Mouse (Mus musculus) thymus, adult 2 months (tissue): Measurements from ENCODE around the gene Fam221a. TPM values are rescaled to one million over a fixed set of nuclear protein-coding genes. Genes with fewer than 3 reads are reported as not detected.
A peak's percentile ranks its signal among the peaks of the same experiment; 100 is the strongest.

Experiments
- DNase-seq: peaks from one replicate; pipeline ENCODE4 v3.0.0; 2021
- H3K27ac ChIP-seq: fragments of 200-500 bp; 2 replicates; pipeline ENCODE4 v1.5.1; 2012; ENCODE audit warnings: low read length, control low read depth; ENCODE audit not compliant: control insufficient read depth, insufficient read depth
- H3K27me3 ChIP-seq: fragments of 200-500 bp; 2 replicates; pipeline ENCODE4 v1.6.1; 2012; ENCODE audit warnings: mild to moderate bottlenecking, low read length, moderate library complexity, mixed read lengths; ENCODE audit not compliant: control insufficient read depth, insufficient read depth
- H3K36me3 ChIP-seq: fragments of 200-500 bp; 2 replicates; pipeline ENCODE4 v1.6.1; 2012; ENCODE audit warnings: mild to moderate bottlenecking, low read length, moderate library complexity; ENCODE audit not compliant: control insufficient read depth, insufficient read depth
- H3K4me1 ChIP-seq: fragments of 200-500 bp; replicated peaks from 2 replicates; pipeline ENCODE4 v1.6.1; 2012; ENCODE audit warnings: low read length; ENCODE audit not compliant: control insufficient read depth, insufficient read depth
- H3K4me3 ChIP-seq: fragments of 200-500 bp; 2 replicates; pipeline ENCODE4 v1.5.1; 2012; ENCODE audit warnings: mild to moderate bottlenecking, low read length, control low read depth, moderate library complexity; ENCODE audit not compliant: control insufficient read depth, insufficient read depth
- CTCF ChIP-seq: fragments of 200-500 bp; IDR thresholded peaks from 2 replicates; pipeline ENCODE4 v1.5.1; 2012; ENCODE audit warnings: mild to moderate bottlenecking, control low read depth, low read length, moderate library complexity, borderline replicate concordance; ENCODE audit not compliant: control insufficient read depth, poor library complexity, insufficient read depth; ENCODE audit errors: extremely low read depth
- POLR2A ChIP-seq: fragments of 200-500 bp; IDR thresholded peaks from 2 replicates; pipeline ENCODE4 v1.6.1; 2012; ENCODE audit warnings: mild to moderate bottlenecking, low read length, control low read depth, moderate library complexity; ENCODE audit not compliant: control insufficient read depth, poor library complexity, insufficient read depth; ENCODE audit errors: extremely low read depth
- WGBS: fragments of 180-500 bp; shearing (Covaris S2); methylation state at CpG from one replicate; pipeline ENCODE4 v1.1.7; 2018; 5-methylcytosine and 5-hydroxymethylcytosine counted together
- polyA plus RNA-seq: library from polyadenylated mRNA; depleted of rRNA; stranded (reverse); fragments of >200 nt; gene quantifications from 2 replicates; pipeline ENCODE4 v1.2.3, GENCODE M21; 2012; rRNA removed

Gene Fam221a
- polyA plus RNA-seq: 8.4 and 10.5 TPM in 2 replicates

DNA sequence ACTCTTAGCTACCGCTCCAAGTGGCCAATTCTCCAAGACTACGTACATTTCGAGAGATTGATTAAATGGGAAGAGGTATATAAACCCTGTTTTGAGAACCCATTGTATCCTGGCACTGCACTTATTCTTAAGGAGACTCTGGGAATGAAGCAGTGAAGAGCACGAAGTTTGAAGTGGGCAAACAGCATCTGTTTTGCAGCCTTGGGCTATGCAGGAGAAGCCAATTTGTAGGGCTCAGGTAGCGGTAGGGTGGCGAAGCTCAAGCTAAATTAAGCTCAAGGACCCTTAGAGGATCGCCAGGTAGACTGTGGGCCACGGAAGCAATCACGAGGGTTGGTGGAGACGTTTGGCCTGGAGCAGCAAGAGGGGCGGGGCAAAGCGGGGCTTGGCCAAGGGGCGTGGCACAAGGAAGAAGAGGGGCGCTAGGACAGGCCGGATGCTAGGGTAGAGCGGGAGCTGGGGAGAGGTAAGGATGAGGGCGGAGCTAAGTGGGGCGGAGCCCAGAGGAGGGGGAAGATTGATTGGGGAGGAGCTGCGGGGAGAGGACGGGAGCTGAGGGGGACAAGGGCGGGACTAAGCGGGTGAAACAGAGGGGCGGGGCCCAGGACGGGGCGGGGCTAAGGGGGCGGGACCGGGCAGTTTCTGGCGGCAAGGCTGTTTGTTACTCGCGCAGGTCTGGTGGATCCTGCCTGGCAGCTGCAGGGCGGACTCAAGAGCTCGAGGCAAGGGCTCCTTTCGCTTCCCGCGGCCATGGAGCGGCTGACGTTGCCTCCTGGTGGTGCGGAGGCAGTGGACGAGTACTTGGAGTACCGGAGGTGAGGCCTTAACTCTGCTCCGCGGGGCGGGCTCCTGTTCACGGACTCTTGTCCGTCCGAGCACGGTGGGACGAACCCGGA is at the start of gene Fam221a:
Gene Fam221a, plus strand, starts transcription at position 581 of the 896 bp plus-strand sequence.
- Histone ChIP-seq H3K36me3 (no peaks in the 10 kb centered on the region), H3K27me3 (no peaks in the 10 kb centered on the region), H3K27ac (peak within 1 kb of the TSS; percentile 13; the same call in 1 of the 2 replicates), H3K4me3 (peak within 1 kb of the TSS; percentile 59), H3K4me1 (peaks cover 7% of the 10 kb centered on the region)
- TF ChIP-seq CTCF (0 out of 2 replicates have a peak, but pooled peaks have one; percentile 39), POLR2A (peak; percentile 37; the same call in 1 of the 2 replicates)
- 6% methylated on average over 48 of the region's 49 CpGs for WGBS
- DNase-seq: peak; percentile 96

DNA sequence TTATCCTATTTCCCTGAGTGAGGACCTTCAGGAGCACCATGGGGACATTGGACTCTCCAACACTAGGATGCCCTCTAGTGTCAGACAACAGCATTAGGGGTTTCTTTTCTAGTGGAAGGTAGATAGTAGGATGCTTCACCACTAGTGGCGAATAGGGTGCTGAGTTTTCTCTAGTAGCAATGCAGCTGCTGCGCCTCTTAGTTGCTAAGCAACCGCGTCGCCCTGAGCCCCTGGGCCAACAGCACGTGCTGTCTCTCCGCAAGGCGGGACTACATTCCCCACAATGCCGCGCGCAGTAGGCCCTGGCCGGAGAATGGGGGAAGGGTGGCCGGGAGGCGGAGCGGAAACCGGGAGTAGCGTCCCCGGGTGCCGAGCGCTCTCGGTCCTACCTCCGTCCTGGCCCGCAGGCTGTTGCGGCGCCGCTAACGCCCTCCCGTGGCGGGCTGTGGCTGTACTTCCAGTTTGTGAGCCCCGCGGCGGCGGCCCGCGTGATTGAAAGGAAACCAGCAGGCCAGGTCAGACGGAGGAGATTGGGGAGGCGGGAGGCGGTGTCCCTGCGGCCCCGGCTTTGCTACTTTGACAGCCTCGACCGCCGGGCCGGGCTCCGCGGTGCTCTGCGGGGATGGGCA is 48.5 kb upstream of the Fam221a start, which contains the start of gene Ccdc126:
Gene Ccdc126, plus strand, starts transcription at position 309 of the 629 bp plus-strand sequence.
- H3K36me3 ChIP-seq: no peaks in the 10 kb centered on the region
- peak; percentile 99 for DNase-seq
- H3K27ac ChIP-seq: no peak within 1 kb of the TSS
- TF ChIP-seq CTCF: peak; percentile 70; the same call in 1 of the 2 replicates
- TF ChIP-seq POLR2A: peak; percentile 37; the same call in 1 of the 2 replicates
- WGBS: under 1% methylated on average over 47 of the region's 47 CpGs
- H3K4me3 ChIP-seq: peak within 1 kb of the TSS; percentile 66
- H3K27me3 ChIP-seq: no peaks in the 10 kb centered on the region
- H3K4me1 ChIP-seq: peaks cover 6% of the 10 kb centered on the region; the same call in 1 of the 2 replicates

DNA sequence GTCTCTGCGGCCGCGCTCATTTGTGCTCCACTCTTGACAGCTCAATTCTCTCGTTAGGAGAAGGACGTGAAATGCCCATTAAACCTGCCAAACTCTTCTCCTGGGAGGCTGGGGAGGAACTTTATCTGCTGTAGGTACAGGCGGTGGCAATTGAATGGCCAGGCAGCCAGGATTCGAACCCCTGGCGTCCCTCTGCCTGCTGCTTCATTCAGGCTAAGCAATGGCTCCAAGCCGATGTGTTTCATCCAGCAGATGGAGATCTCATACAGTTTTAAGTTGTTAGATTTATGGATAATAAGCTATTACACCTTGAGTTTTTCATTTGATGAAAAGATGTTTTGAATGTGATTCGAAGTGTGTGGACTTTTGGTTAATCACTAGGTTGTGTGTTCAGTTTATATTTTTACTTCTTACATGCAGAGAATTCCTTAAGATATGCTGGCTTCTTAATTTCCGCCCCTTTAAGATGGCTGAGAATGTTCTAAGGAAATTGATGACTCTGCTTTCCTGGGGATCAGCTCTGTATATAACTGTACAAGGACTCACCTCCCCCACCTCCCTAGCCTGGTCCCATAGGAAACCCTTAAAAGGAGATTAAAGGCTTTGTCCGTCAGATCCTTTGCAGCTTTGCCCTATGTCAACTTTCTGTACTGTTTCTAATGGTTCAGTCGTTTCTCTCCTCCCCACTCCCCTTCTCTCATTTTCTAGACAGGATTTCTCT is 47.8 kb upstream of the Fam221a start:
- H3K36me3 ChIP-seq: no peaks in the 10 kb centered on the region
- no peaks in the 10 kb centered on the region for H3K27me3 ChIP-seq
- H3K4me3 ChIP-seq: peak overlapping the region; percentile 66
- no peak overlapping the region for H3K27ac ChIP-seq
- 22% methylated on average over 13 of the region's 13 CpGs for WGBS
- H3K4me1 ChIP-seq: peaks cover 6% of the 10 kb centered on the region; the same call in 1 of the 2 replicates
- TF ChIP-seq CTCF (no peak), POLR2A (no peak)
- DNase-seq: no peak

- TF ChIP-seq POLR2A (no peak), CTCF (no peak)
- Histone ChIP-seq H3K36me3 (no peaks in the 10 kb centered on the region), H3K4me3 (no peak overlapping the region), H3K4me1 (peaks cover 6% of the 10 kb centered on the region; the same call in 1 of the 2 replicates), H3K27ac (no peak overlapping the region), H3K27me3 (no peaks in the 10 kb centered on the region)
- DNase-seq: no peak
- WGBS: 13% methylated on average over 3 of the region's 3 CpGs
Observed at GRCm38 (mm10) chr6:49321341-49321740, 46.2 kb upstream of the Fam221a start.

- TF ChIP-seq POLR2A (no peak), CTCF (no peak)
- no peak for DNase-seq
- no peak overlapping the region for H3K27ac ChIP-seq
- H3K4me3 ChIP-seq: no peak overlapping the region
- peaks cover 6% of the 10 kb centered on the region; the same call in 1 of the 2 replicates for H3K4me1 ChIP-seq
- no peaks in the 10 kb centered on the region for H3K36me3 ChIP-seq
- H3K27me3 ChIP-seq: no peaks in the 10 kb centered on the region
Observed at GRCm38 (mm10) chr6:49322056-49322455, 45.5 kb upstream of the Fam221a start.

DNA sequence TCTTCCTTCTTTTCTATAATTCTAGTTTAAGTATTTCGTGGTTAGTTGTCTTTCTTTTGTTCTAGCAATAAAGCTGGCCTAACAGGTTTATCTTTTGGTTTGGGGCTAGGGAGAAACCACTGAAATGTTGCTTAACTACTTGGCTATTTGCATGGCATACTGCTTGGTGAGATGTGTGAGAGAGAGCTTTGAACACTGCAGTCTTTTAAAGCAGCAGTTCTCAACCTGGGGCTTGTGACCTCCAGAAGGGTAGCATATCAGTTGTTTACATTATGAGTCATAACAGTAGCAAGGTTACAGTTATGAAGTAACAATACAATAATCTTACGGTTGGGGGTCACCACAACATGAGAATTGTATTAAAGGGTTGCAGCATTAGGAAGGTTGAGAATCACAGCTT is 44.6 kb upstream of the Fam221a start:
- no peak for DNase-seq
- TF ChIP-seq POLR2A: no peak
- TF ChIP-seq CTCF: no peak

More for the DNA sequence above, 44.6 kb upstream of the Fam221a start:
- Histone ChIP-seq H3K27me3 (no peaks in the 10 kb centered on the region), H3K36me3 (no peaks in the 10 kb centered on the region), H3K27ac (no peak overlapping the region), H3K4me1 (peaks cover 6% of the 10 kb centered on the region; the same call in 1 of the 2 replicates), H3K4me3 (no peak overlapping the region)
- WGBS: 67% methylated on average over 2 of the region's 2 CpGs
